Mouse (Mus musculus) limb, embryonic 13.5 days (tissue): ENCODE results near the gene Zkscan4. TPM values are rescaled to one million over a fixed set of nuclear protein-coding genes. Genes with fewer than 3 reads are reported as not detected.

Experiments
- microRNA counts: library from miRNA; unstranded; fragments of <30 nt; microRNA quantifications from one replicate; lab custom pipeline; 2016
- microRNA-seq: library from miRNA; unstranded; fragments of <30 nt; microRNA quantifications from one replicate; pipeline ENCODE4, GENCODE M21; 2016
- polyA plus RNA-seq: library from polyadenylated mRNA; unstranded; fragments of >200 nt; fragmentation: Nextera tagmentation; extraction: Ambion mirVana; gene quantifications from 2 replicates; pipeline ENCODE4 v1.2.1, GENCODE M21; 2015

The Zkscan4 gene
- polyA plus RNA-seq, 1 experiment from 2014 or later = 4.9 TPM

MicroRNAs within 50 kb of the gene (microRNA counts, 519-probe panel; counts per million panel counts)
- microRNA mmu-miR-1896 (lab: Ali Mortazavi, UCI) = 3,492 counts per million, percentile 63 among the panel's probes with 10 or more counts

Small RNA genes within 50 kb of the gene (microRNA-seq; reads per million reads assigned to microRNA genes)
- not detected for gene Mir1896

Other genes starting within 250 kb of the Zkscan4 start
- gene Gpx5, start 186.2 kb upstream of the Zkscan4 start, polyA plus RNA-seq = not detected in 2 replicates
- 0.28 and 0.52 TPM in 2 replicates for gene Gpx6, start 166.8 kb upstream of the Zkscan4 start, polyA plus RNA-seq
- not detected in 2 replicates for gene Olfr1367, start 132.0 kb upstream of the Zkscan4 start, polyA plus RNA-seq
- 14.6 and 15.3 TPM in 2 replicates for gene Zscan12, start 116.1 kb upstream of the Zkscan4 start, polyA plus RNA-seq
- 101 and 105 TPM in 2 replicates for gene Zkscan3, start 76.2 kb upstream of the Zkscan4 start, polyA plus RNA-seq
- gene Pgbd1, start 37.8 kb upstream of the Zkscan4 start, polyA plus RNA-seq = 3.5 and 3.7 TPM in 2 replicates
- 37.8 and 37.9 TPM in 2 replicates for gene Zscan26, start 25.2 kb upstream of the Zkscan4 start, polyA plus RNA-seq
- 2.9 and 3.1 TPM in 2 replicates for gene Nkapl, start 10.4 kb upstream of the Zkscan4 start, polyA plus RNA-seq
- gene Gm10065, start 534 bp downstream of the Zkscan4 start, polyA plus RNA-seq = not detected in 2 replicates
- gene AK157302, start 16.3 kb downstream of the Zkscan4 start, polyA plus RNA-seq = 0.14 and 0.49 TPM in 2 replicates
- 6.4 and 6.9 TPM in 2 replicates for gene Gm11273, start 22.5 kb downstream of the Zkscan4 start, polyA plus RNA-seq
- gene Zkscan8, start 52.2 kb downstream of the Zkscan4 start, polyA plus RNA-seq = 7.0 and 8.2 TPM in 2 replicates
- gene Olfr1366, start 63.9 kb downstream of the Zkscan4 start, polyA plus RNA-seq = 0.10 and 0.15 TPM in 2 replicates
- 0.05 TPM in 1 of 2 replicates, not detected in the other for gene Olfr1535, start 81.0 kb downstream of the Zkscan4 start, polyA plus RNA-seq
- not detected in 2 replicates for gene Olfr1364, start 102.9 kb downstream of the Zkscan4 start, polyA plus RNA-seq
- not detected in 2 replicates for gene Olfr1362, start 135.1 kb downstream of the Zkscan4 start, polyA plus RNA-seq
- not detected in 2 replicates for gene Olfr11, start 163.6 kb downstream of the Zkscan4 start, polyA plus RNA-seq
- gene Olfr1361, start 184.5 kb downstream of the Zkscan4 start, polyA plus RNA-seq = not detected in 2 replicates
- not detected in 2 replicates for gene Olfr1360, start 198.5 kb downstream of the Zkscan4 start, polyA plus RNA-seq
- not detected in 2 replicates for gene Olfr1359, start 219.2 kb downstream of the Zkscan4 start, polyA plus RNA-seq
- 3.3 and 3.4 TPM in 2 replicates for gene Hist1h2bl, start 237.2 kb downstream of the Zkscan4 start, polyA plus RNA-seq
- gene Hist1h2ai, start 237.5 kb downstream of the Zkscan4 start, polyA plus RNA-seq = 34.6 and 46.9 TPM in 2 replicates
- gene Hist1h3h, start 238.8 kb downstream of the Zkscan4 start, polyA plus RNA-seq = 22.6 and 23.4 TPM in 2 replicates
- 6.1 and 7.8 TPM in 2 replicates for gene Hist1h2bm, start 243.1 kb downstream of the Zkscan4 start, polyA plus RNA-seq